Mouse (Mus musculus) embryo, embryonic 10 days (tissue): ENCODE measurements at regions not wholly inside any gene's neighbourhood (a gene's known extent, or its start where the extent isn't known, plus 50 kb on each side); places are given as distances from the start of the nearest gene placed in this dataset.

Experiments used
- DNase-seq: peaks from one replicate; pipeline ENCODE4 v3.0.0-alpha.2; 2015; ENCODE audit warnings: low spot score

GRCm38 (mm10) chr17:76205082-76205481 is 653.3 kb upstream of the Fam98a start:
- no peak for DNase-seq

GRCm38 (mm10) chr17:76184813-76185212 is 633.1 kb upstream of the Fam98a start:
- no peak for DNase-seq

- DNase-seq: no peak
These were observed 585.1 kb upstream of the Fam98a start for GRCm38 (mm10) chr17:76136660-76137495.

GRCm38 (mm10) chr17:76134030-76134429 is 582.3 kb upstream of the Fam98a start:
- DNase-seq: no peak

GRCm38 (mm10) chr17:76125260-76125659 is 573.5 kb upstream of the Fam98a start:
- DNase-seq: no peak

- DNase-seq: peak; percentile 48
These were observed 559.8 kb upstream of the Fam98a start for GRCm38 (mm10) chr17:76111315-76112195.

- no peak for DNase-seq
These were observed 559.1 kb upstream of the Fam98a start for GRCm38 (mm10) chr17:76110856-76111255.

GRCm38 (mm10) chr17:76083536-76083935 is 531.8 kb upstream of the Fam98a start:
- DNase-seq: no peak

- DNase-seq: no peak
These were observed 530.0 kb upstream of the Fam98a start for GRCm38 (mm10) chr17:76081780-76082179.

GRCm38 (mm10) chr17:76046438-76046837 is 494.7 kb upstream of the Fam98a start:
- DNase-seq: no peak

- DNase-seq: no peak
These were observed 481.0 kb upstream of the Fam98a start for GRCm38 (mm10) chr17:76032710-76033109.

GRCm38 (mm10) chr17:76008011-76008410 is 456.3 kb upstream of the Fam98a start:
- no peak for DNase-seq

- DNase-seq: peak; percentile 19
These were observed 451.1 kb upstream of the Fam98a start for GRCm38 (mm10) chr17:76002836-76003235.

GRCm38 (mm10) chr17:75961371-75961770 is 409.6 kb upstream of the Fam98a start:
- no peak for DNase-seq

GRCm38 (mm10) chr17:75936686-75937380 is 385.1 kb upstream of the Fam98a start:
- DNase-seq: no peak

GRCm38 (mm10) chr17:75931022-75931421 is 379.3 kb upstream of the Fam98a start:
- DNase-seq: peak; percentile 59

GRCm38 (mm10) chr17:75920240-75920639 is 368.5 kb upstream of the Fam98a start:
- no peak for DNase-seq

GRCm38 (mm10) chr17:75917020-75917419 is 365.3 kb upstream of the Fam98a start:
- DNase-seq: no peak

GRCm38 (mm10) chr17:75916590-75916989 is 364.8 kb upstream of the Fam98a start:
- no peak for DNase-seq

GRCm38 (mm10) chr17:75915256-75915655 is 363.5 kb upstream of the Fam98a start:
- DNase-seq: no peak

- DNase-seq: no peak
These were observed 355.3 kb upstream of the Fam98a start for GRCm38 (mm10) chr17:75907085-75907484.

GRCm38 (mm10) chr17:75906643-75907042 is 354.9 kb upstream of the Fam98a start:
- DNase-seq: no peak
